Mouse (Mus musculus) c-Kit-positive CD71-positive TER-119-negative erythroid progenitor cells, embryonic 14.5 days (primary cell): Measurements from ENCODE around the gene Zdhhc8.
"Not testable (repeated sequence)": the region's sequence is repeated elsewhere in the genome, so short reads cannot be mapped to it uniquely, and the experiment has no call there.

Experiments used
- DNase-seq: peaks from one replicate; pipeline ENCODE4 v3.0.0-alpha.2; 2013; ENCODE audit warnings: low read depth

Zdhhc8 gene

DNA sequence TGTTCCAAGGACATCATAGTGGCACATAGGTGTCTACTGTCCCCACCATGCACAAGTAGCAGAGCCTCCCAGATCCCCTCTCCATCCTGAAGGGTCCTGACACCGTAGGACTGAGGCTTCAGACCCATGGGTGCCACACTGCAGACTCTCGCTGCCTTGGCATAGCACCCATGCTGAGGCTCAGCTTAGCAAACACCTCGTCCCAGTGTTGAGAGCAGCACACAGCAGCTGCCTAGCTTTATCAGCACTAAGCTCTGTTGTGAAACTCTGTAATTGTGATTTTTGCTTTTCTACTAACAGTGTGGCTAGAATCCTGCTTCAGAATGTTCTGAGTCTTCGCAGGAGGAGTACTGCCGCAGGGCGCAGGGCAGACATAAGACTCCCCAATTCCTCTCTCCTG, 37.1 kb downstream of the Zdhhc8 start:
- no peak for DNase-seq

DNA sequence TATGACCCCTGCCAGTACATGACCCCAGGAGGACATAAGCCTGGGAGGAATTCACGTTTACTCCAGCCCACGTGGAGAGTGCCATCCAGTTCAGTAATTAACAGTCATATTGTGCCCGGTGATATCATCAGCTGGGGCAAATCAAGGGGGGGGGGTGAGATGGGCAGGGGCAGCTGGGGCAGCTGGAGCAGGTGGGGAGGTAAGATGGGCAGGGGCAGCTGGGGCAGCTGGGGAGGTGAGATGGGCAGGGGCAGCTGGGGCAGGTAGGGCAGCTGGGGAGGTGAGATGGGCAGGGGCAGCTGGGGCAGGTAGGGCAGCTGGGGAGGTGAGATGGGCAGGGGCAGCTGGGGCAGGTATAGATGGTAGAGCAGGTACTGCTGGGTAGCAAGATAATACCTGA, 39.4 kb downstream of the Zdhhc8 start:
- not testable (repeated sequence) for DNase-seq

GRCm38 (mm10) chr16:18195068-18195467, 39.9 kb downstream of the Zdhhc8 start:
- DNase-seq = no peak

DNA sequence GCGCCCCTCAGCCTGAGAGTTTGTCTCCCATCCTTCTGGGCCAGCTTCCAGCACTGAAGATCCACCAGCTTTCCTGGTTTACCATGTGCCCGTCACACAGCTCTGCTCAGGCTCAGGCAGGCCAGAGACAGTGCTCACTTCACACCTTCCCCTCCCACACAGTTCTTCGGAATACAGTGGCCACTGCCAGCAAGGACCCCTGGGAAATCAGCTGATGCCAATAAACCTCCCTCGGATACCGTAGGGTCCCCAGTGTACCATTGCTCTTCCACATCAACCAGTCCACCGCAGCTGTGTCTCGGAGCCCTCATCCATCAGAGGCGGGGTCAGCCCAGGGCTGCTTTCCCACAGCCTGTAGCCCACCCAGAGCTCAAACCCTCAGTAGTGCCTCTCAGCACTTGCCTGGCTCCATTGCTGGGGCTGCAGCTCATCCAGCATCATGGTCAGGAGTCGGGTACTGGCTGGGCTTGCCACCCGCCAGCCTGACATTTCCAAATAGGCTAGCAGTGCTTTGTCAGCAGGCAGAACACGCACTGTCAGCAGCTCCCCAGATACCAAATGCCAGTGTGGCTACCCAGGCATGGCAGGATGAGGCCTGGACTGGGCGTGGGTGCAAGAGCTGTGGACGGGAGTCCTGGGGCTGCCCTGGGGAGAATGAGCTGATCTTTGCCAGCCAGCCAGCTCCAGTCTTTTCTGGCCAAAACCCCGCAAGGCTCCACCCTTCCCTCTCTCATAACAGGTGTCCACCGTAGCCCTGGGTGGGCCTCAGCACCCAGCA, 40.5 kb downstream of the Zdhhc8 start:
- DNase-seq = no peak

DNA sequence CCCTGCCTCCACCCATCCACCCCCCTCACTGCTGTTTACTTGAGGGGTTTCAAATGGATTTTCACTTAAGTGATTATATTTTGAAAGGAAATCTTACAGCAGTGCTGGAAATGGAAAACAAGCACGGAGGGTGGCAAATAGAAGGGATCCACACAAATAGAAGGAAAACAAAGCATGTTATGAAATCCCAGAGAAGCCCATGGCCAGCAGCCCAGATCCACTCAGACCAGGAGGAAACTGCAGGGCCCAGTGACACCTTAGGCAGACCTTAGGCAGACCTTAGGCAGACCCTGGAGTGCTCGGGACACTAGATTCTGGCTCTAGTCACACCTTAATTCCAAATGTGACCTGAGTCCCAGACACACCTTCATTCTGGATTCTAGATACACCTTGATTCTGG, 43.9 kb downstream of the Zdhhc8 start:
- no peak for DNase-seq

GRCm38 (mm10) chr16:18187221-18187620, 47.7 kb downstream of the Zdhhc8 start:
- DNase-seq = no peak

GRCm38 (mm10) chr16:18186798-18187197, 48.1 kb downstream of the Zdhhc8 start:
- no peak for DNase-seq

DNA sequence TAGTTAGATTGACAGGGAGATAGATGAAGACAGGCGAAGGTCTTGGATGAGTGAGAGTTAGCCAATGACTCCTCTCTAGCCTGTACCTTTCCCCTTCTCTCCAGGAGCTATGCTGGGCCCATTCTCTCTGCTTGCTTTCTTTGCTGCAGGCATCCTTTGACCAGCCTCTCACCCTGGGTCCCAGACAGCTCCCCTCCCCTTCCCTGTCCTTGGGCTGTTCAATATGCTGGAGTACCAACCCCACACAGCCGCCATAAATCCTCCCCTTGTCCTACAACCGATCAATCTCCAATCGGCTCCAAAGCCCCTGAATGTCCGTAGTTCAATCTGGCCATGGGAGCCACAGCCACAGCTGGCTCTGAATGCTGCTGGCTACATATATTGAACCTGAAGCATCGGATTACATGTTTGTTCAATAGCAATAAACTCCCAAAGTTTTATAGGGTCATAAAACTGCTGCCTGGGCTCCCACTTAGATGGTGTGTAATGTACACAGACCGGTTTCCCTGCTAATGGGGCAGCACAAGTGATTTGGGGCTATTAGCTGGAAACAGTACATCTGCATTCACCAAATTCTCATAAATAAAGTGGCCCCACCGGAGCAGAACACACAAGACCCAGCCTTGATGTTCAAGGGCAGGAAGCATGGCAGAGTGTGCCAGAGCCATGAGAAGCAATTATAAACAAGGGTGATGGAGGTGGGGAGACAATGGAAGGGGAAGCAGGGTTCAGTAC, 49.1 kb downstream of the Zdhhc8 start:
- DNase-seq = no peak

DNA sequence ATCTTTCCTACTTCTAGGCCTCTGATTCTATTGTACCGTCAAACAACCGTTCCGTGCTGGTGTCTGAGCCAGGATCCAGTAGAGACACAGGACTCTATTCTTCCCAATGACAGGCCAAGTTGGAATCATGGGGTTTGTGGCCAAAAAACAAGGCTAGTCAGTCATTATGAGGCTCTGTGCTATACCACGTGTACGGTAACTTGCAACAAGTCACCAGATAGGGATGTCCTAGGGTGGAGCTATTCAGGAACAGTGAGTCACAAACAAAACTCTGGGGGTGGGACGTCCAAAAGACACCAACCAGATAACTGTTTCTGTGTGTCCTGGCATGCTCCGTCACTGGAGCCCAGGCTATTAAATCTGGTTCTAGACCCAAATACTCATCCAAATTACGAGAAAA, 52.2 kb downstream of the Zdhhc8 start:
- no peak for DNase-seq

- no peak for DNase-seq
Observed at GRCm38 (mm10) chr16:18181398-18181797, 53.5 kb downstream of the Zdhhc8 start.

- DNase-seq = no peak
Observed at GRCm38 (mm10) chr16:18179591-18179990, 55.3 kb downstream of the Zdhhc8 start.

DNA sequence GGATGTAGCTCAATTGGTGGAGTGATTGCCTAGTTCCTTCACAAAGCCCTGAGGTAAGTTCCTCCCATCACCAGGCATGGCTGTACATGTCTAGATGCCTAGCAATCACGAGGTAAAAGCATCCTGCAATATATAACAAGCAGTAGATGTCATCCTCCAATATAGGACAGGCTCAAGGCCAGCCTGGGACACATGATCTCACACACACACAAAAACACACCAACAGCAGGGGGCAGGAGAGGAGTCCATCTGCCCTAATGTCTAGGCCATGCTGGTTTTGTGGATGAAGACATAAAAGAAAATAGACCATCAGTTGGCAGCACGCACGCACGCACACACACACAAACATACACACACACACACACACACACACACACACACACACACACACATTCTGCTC, 58.2 kb downstream of the Zdhhc8 start:
- no peak for DNase-seq

DNA sequence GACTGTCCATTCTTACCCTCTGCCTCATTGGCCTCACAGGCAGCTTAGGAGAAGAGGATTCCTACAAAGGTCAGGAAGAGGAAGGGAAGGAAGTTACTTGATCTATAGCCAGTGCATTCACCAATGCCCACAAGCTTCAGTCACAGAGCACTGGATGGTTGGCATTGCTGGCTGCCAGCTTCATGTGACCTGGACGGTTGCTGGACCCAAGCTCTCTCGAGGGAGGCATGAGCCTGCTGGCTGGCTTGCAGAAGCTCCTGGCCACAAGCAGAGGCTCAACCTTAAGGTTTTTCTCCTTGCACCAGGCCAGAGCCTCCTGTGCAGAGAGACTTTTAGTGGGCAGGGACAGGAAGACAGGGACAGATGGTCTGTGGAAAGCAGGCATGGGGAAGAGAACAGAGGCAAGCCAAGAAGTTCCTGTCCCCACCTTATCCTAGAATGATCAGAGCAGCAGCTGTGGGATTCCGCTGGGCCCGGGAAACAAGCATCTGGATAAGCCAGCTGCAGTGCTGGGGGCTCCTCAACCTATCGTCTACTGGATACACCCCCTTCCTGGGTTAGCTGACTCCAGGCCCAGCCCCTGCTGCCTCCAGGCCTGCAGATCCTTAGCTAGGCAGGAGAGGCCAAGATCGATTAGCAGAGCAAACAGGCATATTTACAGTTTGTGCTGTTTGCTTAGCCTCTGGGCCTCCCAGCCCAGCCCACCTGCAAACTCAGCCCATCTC, 59.0 kb downstream of the Zdhhc8 start:
- DNase-seq = no peak

DNA sequence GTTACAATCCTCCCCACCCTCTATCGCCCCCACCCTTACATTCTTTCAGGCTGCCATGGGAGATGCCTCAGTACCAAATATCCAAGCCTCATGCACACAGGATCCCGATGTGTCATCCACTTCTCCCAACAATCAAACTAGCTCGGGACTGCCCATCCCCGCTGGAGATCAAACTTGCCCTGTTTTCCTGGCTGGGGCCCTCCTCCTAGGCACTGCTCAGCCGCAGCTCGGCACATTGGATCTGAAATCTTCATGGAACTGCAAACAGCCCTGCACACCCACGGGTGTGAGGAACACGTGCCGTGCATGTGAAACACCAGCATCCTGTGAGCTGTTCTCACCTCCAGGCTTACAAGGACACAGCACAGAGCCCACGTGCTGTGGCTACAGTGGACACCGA, 61.1 kb downstream of the Zdhhc8 start:
- DNase-seq = no peak

- no peak for DNase-seq
Observed at GRCm38 (mm10) chr16:18173231-18173630, 61.7 kb downstream of the Zdhhc8 start.

DNA sequence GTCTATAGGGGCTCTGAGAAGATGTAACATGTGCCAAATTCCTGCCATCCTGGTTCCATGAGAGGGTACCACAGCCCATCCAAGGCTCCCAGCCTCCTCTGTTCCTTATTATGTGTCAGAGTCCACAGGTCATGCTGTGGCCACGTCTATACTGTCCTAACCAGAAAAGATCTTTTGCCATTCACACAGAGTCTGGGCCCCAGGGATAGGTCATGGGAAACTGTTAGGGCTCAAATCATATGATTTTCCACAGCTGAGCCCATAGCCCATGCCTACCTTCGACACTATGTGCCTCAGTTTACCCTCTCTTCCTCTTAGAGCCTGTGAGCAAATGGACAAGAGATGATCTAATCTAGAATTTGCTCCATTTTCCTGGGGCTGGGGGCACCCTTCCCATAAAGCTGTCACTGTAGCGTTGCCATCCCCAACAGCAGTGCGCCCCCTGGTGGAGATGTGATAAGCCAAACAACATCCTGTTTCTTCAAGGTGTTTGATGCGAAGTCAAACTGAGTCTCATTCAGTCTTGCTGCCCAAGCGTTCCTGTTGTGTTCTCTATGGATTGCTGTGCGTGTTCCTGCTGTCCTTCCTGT, 62.6 kb downstream of the Zdhhc8 start:
- peak; percentile 47 for DNase-seq
